Mouse (Mus musculus): Measurements from ENCODE around the gene Hmgcl. TPM values are rescaled to one million over a fixed set of nuclear protein-coding genes. Genes with fewer than 3 reads are reported as not detected.
A peak's percentile ranks its signal among the peaks of the same experiment; 100 is the strongest.

Hmgcl gene
- polyA plus RNA-seq, 1 experiment from 2014 or later, result 232 TPM

- Histone ChIP-seq H3K9ac (ENCODE audit: low read depth, low read length) (peak overlapping the region; percentile 78), H3K27me3 (replicated peaks; ENCODE audit: control insufficient read depth, insufficient read depth, low read length) (no peaks in the 10 kb centered on the region), H3K9me3 (ENCODE audit: control insufficient read depth) (no peaks in the 10 kb centered on the region), H3K4me2 (replicated peaks; ENCODE audit: low read depth) (peak overlapping the region; percentile 97), H3K27ac (ENCODE audit: low read depth, low read length) (peak overlapping the region; percentile 89), H3K4me1 (replicated peaks; ENCODE audit: control insufficient read depth, insufficient read depth, low read length) (no peaks in the 10 kb centered on the region), H3K4me3 (ENCODE audit: low read depth, low read length) (peak overlapping the region; percentile 70), H3K36me3 (ENCODE audit: control insufficient read depth, insufficient read depth) (peaks cover 57% of the 10 kb centered on the region)
- ATAC-seq, result peak; percentile 67
- 2% methylated on average over 12 of the region's 12 CpGs for WGBS
- peak; percentile 32 for TF ChIP-seq CTCF (IDR thresholded peaks at IDR 0.05; ENCODE audit: low read depth)
Measured at GRCm38 (mm10) chr4:135964426-135964825, 18.2 kb downstream of the Hmgcl start.

- H3K27me3 ChIP-seq (replicated peaks; ENCODE audit: control insufficient read depth, insufficient read depth, low read length), result no peaks in the 10 kb centered on the region
- ATAC-seq, result no peak
- TF ChIP-seq CTCF (IDR thresholded peaks at IDR 0.05; ENCODE audit: low read depth), result no peak
- no peak overlapping the region for H3K4me3 ChIP-seq (ENCODE audit: low read depth, low read length)
- 73% methylated on average over 9 of the region's 9 CpGs for WGBS
- H3K9ac ChIP-seq (ENCODE audit: low read depth, low read length), result peak overlapping the region; percentile 31; the same call in 1 of the 2 replicates
- H3K9me3 ChIP-seq (ENCODE audit: control insufficient read depth), result no peaks in the 10 kb centered on the region
- peak overlapping the region; percentile 97 for H3K4me2 ChIP-seq (replicated peaks; ENCODE audit: low read depth)
- H3K27ac ChIP-seq (ENCODE audit: low read depth, low read length), result peak overlapping the region; percentile 89
- H3K36me3 ChIP-seq (ENCODE audit: control insufficient read depth, insufficient read depth), result peaks cover 57% of the 10 kb centered on the region
- no peaks in the 10 kb centered on the region for H3K4me1 ChIP-seq (replicated peaks; ENCODE audit: control insufficient read depth, insufficient read depth, low read length)
Measured at GRCm38 (mm10) chr4:135965113-135965512, 18.9 kb downstream of the Hmgcl start.

GRCm38 (mm10) chr4:135966283-135966682, 20.0 kb downstream of the Hmgcl start:
- no peak overlapping the region for H3K4me2 ChIP-seq (replicated peaks; ENCODE audit: low read depth)
- no peaks in the 10 kb centered on the region for H3K4me1 ChIP-seq (replicated peaks; ENCODE audit: control insufficient read depth, insufficient read depth, low read length)
- H3K9me3 ChIP-seq (ENCODE audit: control insufficient read depth), result no peaks in the 10 kb centered on the region
- no peak for ATAC-seq
- no peak overlapping the region for H3K27ac ChIP-seq (ENCODE audit: low read depth, low read length)
- H3K9ac ChIP-seq (ENCODE audit: low read depth, low read length), result no peak overlapping the region
- 89% methylated on average over 16 of the region's 16 CpGs for WGBS
- H3K27me3 ChIP-seq (replicated peaks; ENCODE audit: control insufficient read depth, insufficient read depth, low read length), result no peaks in the 10 kb centered on the region
- TF ChIP-seq CTCF (IDR thresholded peaks at IDR 0.05; ENCODE audit: low read depth), result no peak
- no peak overlapping the region for H3K4me3 ChIP-seq (ENCODE audit: low read depth, low read length)
- peaks cover 55% of the 10 kb centered on the region for H3K36me3 ChIP-seq (ENCODE audit: control insufficient read depth, insufficient read depth)

DNA sequence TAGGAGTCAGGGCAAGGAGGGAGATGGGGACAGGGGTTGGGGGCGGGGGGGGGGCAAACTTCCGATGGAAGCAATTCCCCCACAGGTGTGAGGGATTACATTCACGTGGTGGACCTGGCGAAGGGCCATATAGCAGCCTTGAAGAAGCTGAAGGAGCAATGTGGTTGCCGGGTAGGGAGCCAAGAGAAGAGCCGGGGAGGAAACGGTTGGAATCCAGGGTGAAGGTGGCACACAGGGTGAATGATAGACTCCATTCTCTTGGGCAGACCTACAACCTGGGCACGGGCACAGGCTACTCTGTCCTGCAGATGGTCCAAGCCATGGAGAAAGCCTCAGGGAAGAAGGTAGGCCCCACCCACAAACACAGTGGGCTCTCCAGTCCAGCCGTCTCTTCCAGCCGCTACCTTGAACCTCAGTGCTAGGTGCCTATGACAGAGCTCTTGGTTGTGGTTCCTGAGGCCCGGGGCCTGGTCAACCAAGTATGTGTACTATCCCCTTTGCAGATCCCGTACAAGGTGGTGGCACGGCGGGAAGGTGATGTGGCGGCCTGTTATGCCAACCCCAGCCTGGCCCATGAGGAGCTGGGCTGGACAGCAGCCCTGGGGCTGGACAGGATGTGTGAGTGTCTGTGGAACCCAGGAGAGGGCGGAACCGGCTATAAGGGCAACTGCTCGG, 21.0 kb downstream of the Hmgcl start:
- ATAC-seq, result no peak
- peaks cover 46% of the 10 kb centered on the region for H3K36me3 ChIP-seq (ENCODE audit: control insufficient read depth, insufficient read depth)
- H3K27me3 ChIP-seq (replicated peaks; ENCODE audit: control insufficient read depth, insufficient read depth, low read length), result no peaks in the 10 kb centered on the region
- TF ChIP-seq CTCF (IDR thresholded peaks at IDR 0.05; ENCODE audit: low read depth), result no peak
- H3K4me3 ChIP-seq (ENCODE audit: low read depth, low read length), result no peak overlapping the region
- 85% methylated on average over 18 of the region's 18 CpGs for whole genome bisulfite sequencing
- H3K9ac ChIP-seq (ENCODE audit: low read depth, low read length), result no peak overlapping the region
- H3K4me1 ChIP-seq (replicated peaks; ENCODE audit: control insufficient read depth, insufficient read depth, low read length), result peaks cover 5% of the 10 kb centered on the region; the same call in 1 of the 2 replicates
- no peaks in the 10 kb centered on the region for H3K9me3 ChIP-seq (ENCODE audit: control insufficient read depth)
- no peak overlapping the region for H3K27ac ChIP-seq (ENCODE audit: low read depth, low read length)
- no peak overlapping the region for H3K4me2 ChIP-seq (replicated peaks; ENCODE audit: low read depth)

DNA sequence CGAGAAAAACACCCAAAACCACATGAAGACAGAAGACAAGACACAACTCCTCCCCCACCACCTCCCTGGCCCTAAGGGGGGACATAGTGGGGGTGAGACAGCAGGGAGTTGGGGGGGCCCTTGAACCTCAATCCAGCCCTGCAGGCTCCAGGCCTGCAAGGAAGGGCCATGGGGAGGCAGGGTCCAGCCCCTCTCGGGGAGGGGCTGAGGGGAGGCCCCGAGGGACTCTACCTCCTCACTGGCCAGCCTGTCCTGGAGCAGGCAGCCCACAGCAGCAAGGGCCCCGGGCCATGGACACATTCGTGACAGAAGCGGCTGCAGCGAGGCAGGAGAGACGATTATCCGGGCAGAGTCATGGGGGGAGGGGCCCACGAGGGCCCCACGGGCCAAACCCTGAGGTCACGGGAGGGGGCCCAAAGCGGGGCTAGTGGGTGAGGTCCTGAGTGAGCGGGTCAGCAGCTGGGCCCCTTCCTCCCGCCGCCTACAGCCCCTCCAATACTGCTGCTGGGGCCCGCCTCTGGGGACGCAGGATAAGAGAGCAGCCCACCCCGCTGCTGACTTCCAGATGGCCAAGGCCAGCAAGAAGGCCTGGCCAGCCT, 22.1 kb downstream of the Hmgcl start:
- H3K9me3 ChIP-seq (ENCODE audit: control insufficient read depth), result no peaks in the 10 kb centered on the region
- H3K27ac ChIP-seq (ENCODE audit: low read depth, low read length), result no peak overlapping the region
- H3K4me1 ChIP-seq (replicated peaks; ENCODE audit: control insufficient read depth, insufficient read depth, low read length), result peaks cover 10% of the 10 kb centered on the region
- peaks cover 46% of the 10 kb centered on the region for H3K36me3 ChIP-seq (ENCODE audit: control insufficient read depth, insufficient read depth)
- H3K9ac ChIP-seq (ENCODE audit: low read depth, low read length), result no peak overlapping the region
- no peak overlapping the region for H3K4me2 ChIP-seq (replicated peaks; ENCODE audit: low read depth)
- 75% methylated on average over 18 of the region's 19 CpGs for WGBS
- H3K27me3 ChIP-seq (replicated peaks; ENCODE audit: control insufficient read depth, insufficient read depth, low read length), result no peaks in the 10 kb centered on the region
- no peak for ATAC-seq
- no peak overlapping the region for H3K4me3 ChIP-seq (ENCODE audit: low read depth, low read length)
- TF ChIP-seq CTCF (IDR thresholded peaks at IDR 0.05; ENCODE audit: low read depth), result no peak

DNA sequence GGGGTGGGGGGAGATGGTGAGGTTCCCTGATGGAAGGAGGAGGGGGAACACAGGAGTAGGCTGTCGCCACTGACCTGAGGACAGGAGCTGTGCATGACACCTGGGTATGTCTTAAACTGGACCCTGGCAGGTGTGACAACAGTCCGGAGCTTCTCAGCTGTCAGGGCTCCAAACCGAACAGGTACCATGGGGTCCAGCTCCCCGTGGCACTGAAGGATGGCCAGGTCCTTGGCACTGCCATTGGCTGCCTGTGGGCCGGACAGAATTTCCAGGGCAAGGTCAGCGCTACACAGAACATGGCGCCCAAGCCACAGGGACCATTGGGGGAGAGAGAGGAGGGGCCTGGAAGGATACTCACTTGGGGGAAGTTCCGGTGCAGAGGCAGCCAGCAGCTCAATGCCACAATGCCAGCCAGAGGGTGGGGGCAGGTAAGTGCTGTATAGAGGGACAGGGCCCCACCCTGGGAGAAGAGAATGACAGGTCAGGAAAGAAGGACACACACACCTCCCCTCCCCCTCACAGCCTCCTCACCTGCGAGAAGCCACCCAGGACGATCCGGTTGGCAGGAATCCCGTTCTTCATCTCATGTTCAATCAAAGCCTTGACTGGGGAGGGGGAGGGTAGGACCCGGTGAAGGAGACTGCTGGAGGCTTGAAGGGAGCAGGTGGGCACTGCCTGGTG, 23.0 kb downstream of the Hmgcl start:
- H3K36me3 ChIP-seq (ENCODE audit: control insufficient read depth, insufficient read depth), result peaks cover 46% of the 10 kb centered on the region
- no peaks in the 10 kb centered on the region for H3K27me3 ChIP-seq (replicated peaks; ENCODE audit: control insufficient read depth, insufficient read depth, low read length)
- 88% methylated on average over 13 of the region's 13 CpGs for WGBS
- H3K4me1 ChIP-seq (replicated peaks; ENCODE audit: control insufficient read depth, insufficient read depth, low read length), result peaks cover 10% of the 10 kb centered on the region
- no peak overlapping the region for H3K9ac ChIP-seq (ENCODE audit: low read depth, low read length)
- no peak overlapping the region for H3K4me2 ChIP-seq (replicated peaks; ENCODE audit: low read depth)
- H3K27ac ChIP-seq (ENCODE audit: low read depth, low read length), result no peak overlapping the region
- no peak for TF ChIP-seq CTCF (IDR thresholded peaks at IDR 0.05; ENCODE audit: low read depth)
- ATAC-seq, result no peak
- no peaks in the 10 kb centered on the region for H3K9me3 ChIP-seq (ENCODE audit: control insufficient read depth)
- H3K4me3 ChIP-seq (ENCODE audit: low read depth, low read length), result no peak overlapping the region
